Mouse (Mus musculus): ENCODE results near the gene Tfeb. TPM values are rescaled to one million over a fixed set of nuclear protein-coding genes. Genes with fewer than 3 reads are reported as not detected.

Gene Tfeb
- polyA plus RNA-seq, 1 experiment from 2014 or later: 14.1 TPM

DNA sequence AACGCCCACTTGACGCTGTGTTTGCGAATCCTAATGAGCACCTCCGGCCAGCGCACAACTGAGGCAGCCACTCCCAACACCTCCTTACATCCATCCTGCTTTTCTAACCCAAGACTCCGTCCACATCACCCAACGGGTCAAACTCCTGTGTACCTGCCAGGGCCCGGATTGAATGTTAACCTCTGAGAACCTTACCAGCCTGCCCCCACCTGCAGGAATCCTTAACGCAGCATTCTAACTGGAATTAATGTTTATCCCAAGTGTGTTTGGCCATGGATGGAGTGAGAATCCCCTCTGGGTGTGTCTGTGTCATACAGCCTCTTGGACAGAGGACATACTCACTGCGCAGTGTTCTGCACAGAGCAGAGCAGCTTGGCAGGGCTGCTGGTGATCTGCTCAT lies 38.7 kb upstream of the Tfeb start:
- 92% methylated on average over 10 of the region's 10 CpGs for WGBS
- no peaks in the 10 kb centered on the region for H3K9me3 ChIP-seq
- no peak overlapping the region for H3K4me3 ChIP-seq
- H3K4me1 ChIP-seq: peaks cover 23% of the 10 kb centered on the region
- no peak overlapping the region for H3K9ac ChIP-seq
- no peak for ATAC-seq (ENCODE audit: insufficient number of reproducible peaks, low FRiP score, low TSS enrichment, low read depth)
- H3K27ac ChIP-seq: no peak overlapping the region
- no peak overlapping the region for H3K4me2 ChIP-seq
- peaks cover 42% of the 10 kb centered on the region for H3K36me3 ChIP-seq
- peaks cover 10% of the 10 kb centered on the region for H3K27me3 ChIP-seq

DNA sequence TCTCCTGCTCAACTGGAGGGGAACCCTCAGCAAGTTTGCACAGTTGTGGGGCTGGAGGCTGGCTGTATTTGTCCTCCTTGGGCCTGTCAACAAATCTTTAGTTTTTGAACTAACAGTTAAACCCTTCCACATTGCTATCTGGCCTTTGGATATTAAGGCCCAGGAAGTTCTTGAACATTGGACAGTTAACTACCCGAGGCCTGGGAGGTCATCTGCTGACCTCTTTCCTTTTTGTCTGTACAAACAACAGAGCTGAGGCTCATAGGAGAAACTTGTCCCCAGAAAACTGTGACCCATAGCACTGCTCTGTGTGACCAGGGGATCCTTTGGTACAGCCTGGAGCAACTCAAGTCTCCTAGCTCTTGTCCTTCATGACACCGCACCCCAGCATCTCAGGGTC lies 37.8 kb upstream of the Tfeb start:
- Histone ChIP-seq H3K36me3 (peaks cover 46% of the 10 kb centered on the region), H3K9me3 (no peaks in the 10 kb centered on the region), H3K4me1 (peaks cover 26% of the 10 kb centered on the region), H3K4me3 (no peak overlapping the region), H3K27me3 (peaks cover 11% of the 10 kb centered on the region), H3K27ac (no peak overlapping the region), H3K4me2 (no peak overlapping the region), H3K9ac (no peak overlapping the region)
- ATAC-seq (ENCODE audit: insufficient number of reproducible peaks, low FRiP score, low TSS enrichment, low read depth): no peak
- 76% methylated on average over 2 of the region's 2 CpGs for WGBS

DNA sequence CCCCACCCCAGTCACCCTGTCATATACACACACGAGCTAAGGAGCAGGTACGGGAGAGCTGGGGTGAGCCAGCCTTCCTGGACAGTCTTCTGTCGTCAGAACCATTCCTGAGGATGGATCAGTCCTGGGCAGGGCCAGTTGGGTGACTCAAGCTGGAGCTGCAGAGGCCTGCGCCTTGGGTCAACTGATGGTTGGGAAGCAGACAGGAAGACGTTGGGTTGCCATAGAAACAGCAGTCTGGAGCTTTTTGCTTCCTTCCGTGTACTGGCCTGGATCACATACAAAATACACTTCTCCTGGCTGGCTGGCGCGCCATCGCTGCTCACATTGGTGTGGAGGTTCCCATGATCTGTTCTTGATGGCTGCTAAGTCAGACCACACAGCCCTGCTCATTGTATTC lies 35.0 kb upstream of the Tfeb start:
- Histone ChIP-seq H3K36me3 (peaks cover 52% of the 10 kb centered on the region), H3K4me1 (peaks cover 16% of the 10 kb centered on the region)
- WGBS: 80% methylated on average over 9 of the region's 9 CpGs

DNA sequence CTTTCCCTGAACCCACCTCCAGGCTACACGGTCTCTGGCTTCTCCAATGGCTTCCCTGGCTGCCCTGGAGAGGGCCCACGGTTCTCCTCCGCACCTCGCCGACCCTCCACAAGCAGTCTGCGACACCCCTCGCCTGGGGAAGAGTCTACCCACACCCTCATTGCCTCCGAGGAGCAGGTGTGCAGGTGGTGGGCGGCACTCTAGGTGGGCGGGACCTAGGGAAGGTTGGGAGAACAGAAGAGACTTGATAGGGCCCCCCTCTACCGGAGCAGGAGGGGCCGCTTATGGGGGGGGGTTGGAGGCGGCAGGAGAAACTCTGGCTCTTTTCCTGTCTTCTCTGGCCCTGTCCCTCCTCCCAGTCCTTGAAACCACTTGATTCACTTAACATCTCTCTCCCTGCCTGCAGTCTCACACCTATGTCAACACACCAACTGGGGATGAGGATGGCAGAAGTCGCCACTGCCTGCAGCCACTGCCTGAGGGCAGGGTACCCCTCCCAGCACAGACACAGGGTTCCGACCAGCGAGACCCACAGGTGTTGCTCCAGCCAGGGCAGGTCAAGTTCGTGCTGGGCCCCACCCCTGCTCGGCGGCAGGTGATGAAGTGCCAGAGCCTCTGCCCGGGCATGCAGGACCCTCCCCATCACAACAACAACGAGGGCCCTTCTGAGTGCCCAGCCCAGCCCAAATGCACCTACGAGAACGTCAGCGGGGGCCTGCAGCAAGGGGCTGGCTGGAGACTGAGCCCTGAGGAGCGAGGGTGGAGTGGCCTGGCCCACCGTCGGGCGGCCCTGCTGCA lies 34.1 kb upstream of the Tfeb start:
- peaks cover 52% of the 10 kb centered on the region for H3K36me3 ChIP-seq

More for the DNA sequence above, 35.0 kb upstream of the Tfeb start:
- H3K4me2 ChIP-seq: no peak overlapping the region
- H3K4me3 ChIP-seq: no peak overlapping the region
- no peak overlapping the region for H3K27ac ChIP-seq
- ATAC-seq (ENCODE audit: insufficient number of reproducible peaks, low FRiP score, low TSS enrichment, low read depth): no peak
- no peaks in the 10 kb centered on the region for H3K9me3 ChIP-seq
- no peak overlapping the region for H3K9ac ChIP-seq
- peaks cover 11% of the 10 kb centered on the region for H3K27me3 ChIP-seq

DNA sequence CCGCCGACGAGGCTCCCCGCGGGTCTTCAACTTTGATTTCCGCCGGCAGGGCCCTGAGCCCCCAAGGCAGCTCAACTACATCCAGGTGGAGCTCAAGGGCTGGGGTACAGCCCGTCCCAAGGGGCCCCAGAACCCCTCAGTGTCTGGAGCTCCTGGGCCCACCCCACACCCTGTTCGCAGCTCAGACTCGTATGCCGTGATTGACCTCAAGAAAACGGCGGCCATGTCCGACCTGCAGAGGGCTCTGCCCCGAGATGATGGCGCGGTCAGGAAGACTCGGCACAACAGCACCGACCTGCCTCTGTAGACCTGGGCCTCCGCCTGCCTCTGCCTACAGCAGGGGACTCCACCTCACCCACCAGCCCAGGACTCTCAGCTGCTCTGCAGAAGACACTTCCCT lies 33.3 kb upstream of the Tfeb start:
- H3K4me3 ChIP-seq: no peak overlapping the region
- H3K9ac ChIP-seq: no peak overlapping the region
- 35% methylated on average over 20 of the region's 20 CpGs for WGBS
- no peak overlapping the region for H3K4me2 ChIP-seq
- peaks cover 48% of the 10 kb centered on the region for H3K36me3 ChIP-seq
- ATAC-seq (ENCODE audit: insufficient number of reproducible peaks, low FRiP score, low TSS enrichment, low read depth): no peak
- no peak overlapping the region for H3K27ac ChIP-seq
- H3K9me3 ChIP-seq: no peaks in the 10 kb centered on the region
- peaks cover 17% of the 10 kb centered on the region for H3K4me1 ChIP-seq
- H3K27me3 ChIP-seq: peaks cover 11% of the 10 kb centered on the region

More for the DNA sequence above, 34.1 kb upstream of the Tfeb start:
- Histone ChIP-seq H3K9ac (no peak overlapping the region), H3K4me1 (peaks cover 17% of the 10 kb centered on the region), H3K27ac (no peak overlapping the region), H3K4me3 (no peak overlapping the region), H3K4me2 (0 out of 2 replicates have a peak overlapping the region, but pooled peaks have one; percentile 10), H3K27me3 (peaks cover 11% of the 10 kb centered on the region), H3K9me3 (no peaks in the 10 kb centered on the region)
- ATAC-seq (ENCODE audit: insufficient number of reproducible peaks, low FRiP score, low TSS enrichment, low read depth): no peak
- 34% methylated on average over 28 of the region's 28 CpGs for WGBS

DNA sequence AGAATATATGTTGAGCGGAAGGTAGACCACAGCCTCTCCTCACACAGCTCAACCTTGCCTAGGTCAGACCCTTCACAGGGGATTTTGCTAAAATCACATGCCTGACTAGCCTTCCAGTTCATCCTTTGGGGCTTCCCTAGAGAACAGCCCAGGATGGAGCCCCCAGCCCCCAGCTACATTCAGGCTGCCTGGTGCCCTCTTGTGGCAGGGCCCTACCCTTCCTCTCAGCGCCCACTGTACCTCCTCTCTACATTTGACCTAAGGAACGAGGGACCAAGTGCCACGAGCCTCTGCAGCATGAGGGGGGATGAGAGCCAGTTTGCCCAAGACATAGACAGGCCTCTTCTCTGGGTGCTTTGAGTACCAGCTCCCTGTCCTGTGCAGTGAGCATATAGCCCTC lies 32.1 kb upstream of the Tfeb start:
- H3K4me2 ChIP-seq: no peak overlapping the region
- H3K9me3 ChIP-seq: no peaks in the 10 kb centered on the region
- peaks cover 11% of the 10 kb centered on the region for H3K27me3 ChIP-seq
- WGBS: 76% methylated on average over 4 of the region's 4 CpGs
- H3K4me3 ChIP-seq: no peak overlapping the region
- peaks cover 17% of the 10 kb centered on the region for H3K4me1 ChIP-seq
- no peak overlapping the region for H3K27ac ChIP-seq
- H3K36me3 ChIP-seq: peaks cover 40% of the 10 kb centered on the region
- ATAC-seq (ENCODE audit: insufficient number of reproducible peaks, low FRiP score, low TSS enrichment, low read depth): no peak
- no peak overlapping the region for H3K9ac ChIP-seq

DNA sequence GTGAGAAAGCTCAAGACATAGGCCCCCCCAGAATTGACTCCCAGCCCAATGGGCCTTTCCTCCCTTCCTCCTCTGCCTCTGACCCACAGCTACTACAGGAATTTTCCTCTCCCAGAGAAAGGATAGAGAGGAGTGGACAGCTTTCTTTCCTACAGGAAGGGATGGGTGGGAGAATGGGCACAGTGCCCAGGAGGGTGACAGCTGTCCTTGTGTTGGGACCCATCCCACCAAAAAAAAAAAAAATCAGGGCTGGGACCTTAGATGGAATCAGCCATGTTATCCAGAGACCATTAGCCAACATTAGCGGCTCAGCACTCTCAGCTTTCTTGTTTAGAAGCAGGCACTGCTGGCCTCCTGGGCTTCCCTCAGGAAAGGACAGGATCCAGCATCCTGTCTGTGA lies 30.6 kb upstream of the Tfeb start:
- Histone ChIP-seq H3K9me3 (no peaks in the 10 kb centered on the region), H3K36me3 (peaks cover 28% of the 10 kb centered on the region), H3K27ac (no peak overlapping the region), H3K9ac (no peak overlapping the region), H3K4me1 (peaks cover 17% of the 10 kb centered on the region), H3K4me3 (no peak overlapping the region), H3K27me3 (peaks cover 11% of the 10 kb centered on the region), H3K4me2 (no peak overlapping the region)
- ATAC-seq (ENCODE audit: insufficient number of reproducible peaks, low FRiP score, low TSS enrichment, low read depth): no peak
- 50% methylated on average over 1 of the region's 1 CpGs for WGBS

DNA sequence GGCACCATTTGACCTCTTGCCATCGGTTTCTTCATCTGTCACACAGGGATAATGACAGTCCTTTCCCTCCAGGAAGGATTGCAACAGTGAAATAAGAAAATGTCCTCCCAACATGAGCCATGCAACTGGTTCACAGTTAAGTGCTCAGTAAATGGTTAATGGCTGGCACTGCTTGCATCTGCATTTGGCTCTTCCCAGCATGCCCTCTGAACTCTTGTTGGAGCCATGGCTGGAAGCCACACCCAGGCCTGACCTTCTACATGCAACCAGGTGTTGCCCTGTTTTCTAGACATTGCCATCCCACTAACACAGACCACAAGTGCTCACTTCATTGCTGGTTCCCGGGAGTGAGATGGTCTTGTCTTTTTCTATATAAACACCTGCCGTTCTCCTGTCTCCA lies 28.9 kb upstream of the Tfeb start:
- H3K27me3 ChIP-seq: peaks cover 3% of the 10 kb centered on the region

DNA sequence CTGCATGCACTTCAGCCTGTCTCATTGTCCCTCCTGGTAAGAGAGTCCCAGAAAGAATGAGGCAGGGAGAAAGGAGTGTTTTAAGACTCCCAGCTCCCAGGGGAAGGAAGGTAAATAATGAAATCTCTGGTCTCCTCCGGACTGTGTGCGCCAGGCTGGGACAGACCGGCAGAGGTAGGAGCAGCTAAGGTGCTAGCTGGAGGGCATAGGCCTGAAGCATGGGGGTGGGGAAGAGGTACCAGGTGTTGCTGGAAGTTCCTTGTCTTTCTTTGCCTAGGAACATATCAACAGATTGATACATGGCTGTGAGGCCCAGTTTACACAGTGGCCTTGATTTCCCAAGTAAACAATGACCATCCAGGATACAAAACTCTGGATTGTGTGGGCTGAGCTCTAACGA lies 27.9 kb upstream of the Tfeb start:
- Histone ChIP-seq H3K27ac (no peak overlapping the region), H3K4me2 (no peak overlapping the region), H3K27me3 (no peaks in the 10 kb centered on the region), H3K9ac (no peak overlapping the region), H3K4me1 (0 out of 2 replicates have a peak, but pooled peaks cover 3% of the 10 kb centered on the region), H3K36me3 (peaks cover 5% of the 10 kb centered on the region; the same call in 1 of the 2 replicates), H3K9me3 (no peaks in the 10 kb centered on the region), H3K4me3 (no peak overlapping the region)
- no peak for ATAC-seq (ENCODE audit: insufficient number of reproducible peaks, low FRiP score, low TSS enrichment, low read depth)
- WGBS: 74% methylated on average over 4 of the region's 4 CpGs

More for the DNA sequence above, 28.9 kb upstream of the Tfeb start:
- 83% methylated on average over 3 of the region's 3 CpGs for WGBS
- no peak for ATAC-seq (ENCODE audit: insufficient number of reproducible peaks, low FRiP score, low TSS enrichment, low read depth)
- Histone ChIP-seq H3K9ac (no peak overlapping the region), H3K9me3 (no peaks in the 10 kb centered on the region), H3K4me1 (peaks cover 9% of the 10 kb centered on the region), H3K4me3 (no peak overlapping the region), H3K27ac (no peak overlapping the region), H3K36me3 (peaks cover 11% of the 10 kb centered on the region), H3K4me2 (no peak overlapping the region)

DNA sequence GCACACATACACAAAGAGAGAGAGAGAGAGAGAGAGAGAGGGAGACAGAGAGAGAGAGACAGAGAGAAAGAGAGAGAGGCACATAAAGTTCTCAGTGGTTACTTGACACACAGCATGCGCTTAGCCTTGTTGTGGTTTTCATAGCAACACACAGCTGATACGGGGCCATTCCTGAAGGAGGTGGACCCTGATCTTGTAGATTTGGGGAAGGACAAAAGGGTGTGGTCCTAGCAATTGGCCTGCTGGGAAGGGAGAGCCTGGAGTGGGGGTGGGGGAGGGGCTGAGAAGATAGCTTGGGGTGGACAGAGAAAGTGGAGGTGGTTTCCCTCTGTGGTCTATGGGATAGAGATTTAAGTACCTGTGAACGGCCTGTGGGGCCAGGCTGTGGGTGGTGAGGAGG lies 26.8 kb upstream of the Tfeb start:
- Histone ChIP-seq H3K4me3 (no peak overlapping the region), H3K9ac (no peak overlapping the region), H3K36me3 (0 out of 2 replicates have a peak, but pooled peaks cover under 1% of the 10 kb centered on the region), H3K4me2 (no peak overlapping the region), H3K9me3 (no peaks in the 10 kb centered on the region), H3K27me3 (no peaks in the 10 kb centered on the region), H3K27ac (no peak overlapping the region), H3K4me1 (0 out of 2 replicates have a peak, but pooled peaks cover 3% of the 10 kb centered on the region)
- 65% methylated on average over 3 of the region's 3 CpGs for WGBS
- no peak for ATAC-seq (ENCODE audit: insufficient number of reproducible peaks, low FRiP score, low TSS enrichment, low read depth)

DNA sequence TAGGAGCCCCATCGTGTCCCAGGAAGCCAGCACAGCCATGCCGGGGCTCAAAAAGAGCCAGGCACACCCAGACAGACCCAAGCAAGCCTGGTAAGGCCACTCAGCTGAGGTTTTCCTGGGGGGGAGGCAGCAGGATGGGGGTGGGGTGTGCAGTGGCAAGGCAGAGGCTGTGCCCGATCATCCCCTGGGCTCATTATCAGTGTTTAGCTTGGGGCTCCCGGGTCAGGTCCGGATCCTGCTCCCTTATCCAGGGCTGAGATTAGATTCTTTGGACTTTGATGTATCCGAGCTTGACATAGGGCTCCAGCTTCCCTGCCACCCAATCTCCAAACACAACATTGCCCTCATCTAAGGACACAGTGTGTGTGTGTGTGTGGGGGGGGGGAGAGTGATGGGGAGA lies 24.9 kb upstream of the Tfeb start:
- H3K4me1 ChIP-seq: 0 out of 2 replicates have a peak, but pooled peaks cover under 1% of the 10 kb centered on the region
- H3K4me2 ChIP-seq: no peak overlapping the region
- H3K27ac ChIP-seq: no peak overlapping the region
- H3K9ac ChIP-seq: no peak overlapping the region
- no peak overlapping the region for H3K4me3 ChIP-seq
- 59% methylated on average over 6 of the region's 6 CpGs for WGBS
- ATAC-seq (ENCODE audit: insufficient number of reproducible peaks, low FRiP score, low TSS enrichment, low read depth): no peak
- H3K27me3 ChIP-seq: no peaks in the 10 kb centered on the region
- H3K36me3 ChIP-seq: no peaks in the 10 kb centered on the region
- no peaks in the 10 kb centered on the region for H3K9me3 ChIP-seq

DNA sequence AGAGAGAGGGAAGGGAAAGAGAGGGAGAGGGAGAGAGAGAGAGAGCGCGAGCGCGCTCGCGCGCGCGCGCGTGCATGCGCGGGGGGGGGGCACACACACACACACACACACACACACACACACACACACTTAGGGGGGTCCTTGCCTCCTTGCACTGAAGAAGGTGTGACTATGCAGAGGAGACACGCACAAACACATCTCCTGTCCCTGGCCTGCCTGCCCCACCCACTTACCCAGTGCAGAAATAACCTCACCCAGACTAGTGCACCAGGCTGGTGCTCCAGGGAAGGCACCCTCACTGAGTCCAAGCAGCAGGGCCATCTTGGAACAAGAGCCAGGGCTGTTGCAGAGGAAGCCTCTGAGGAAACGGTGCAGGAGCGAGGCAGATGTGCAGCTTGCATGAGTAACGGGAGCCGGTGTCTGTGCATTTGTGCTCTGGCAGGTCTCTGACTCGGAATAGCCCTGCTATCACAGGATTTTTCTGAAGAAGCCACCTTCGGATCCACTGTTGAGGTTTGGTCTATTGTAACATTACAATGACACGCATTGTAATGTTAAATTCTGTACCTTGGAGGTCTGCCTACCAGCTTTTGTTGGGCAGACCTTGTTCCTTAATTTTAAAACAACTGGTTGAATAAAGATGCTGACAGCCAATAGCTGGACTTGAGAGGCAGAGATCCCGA lies 23.8 kb upstream of the Tfeb start:
- Histone ChIP-seq H3K4me3 (no peak overlapping the region), H3K9me3 (no peaks in the 10 kb centered on the region), H3K36me3 (no peaks in the 10 kb centered on the region), H3K9ac (no peak overlapping the region), H3K27ac (no peak overlapping the region), H3K27me3 (no peaks in the 10 kb centered on the region), H3K4me1 (no peaks in the 10 kb centered on the region), H3K4me2 (no peak overlapping the region)
- no peak for ATAC-seq (ENCODE audit: insufficient number of reproducible peaks, low FRiP score, low TSS enrichment, low read depth)
- WGBS: 59% methylated on average over 9 of the region's 22 CpGs

Measured in limb, embryonic 15.5 days (tissue).